Mouse (Mus musculus) gastrocnemius, postnatal 10 days (tissue): ENCODE data around the gene Nxt1. TPM values are rescaled to one million over a fixed set of nuclear protein-coding genes. Genes with fewer than 3 reads are reported as not detected.

Experiments used
- DNase-seq: peaks from one replicate; pipeline ENCODE4 v3.0.0; 2021; ENCODE audit warnings: mixed read lengths
- total RNA-seq, 2 experiments: library from RNA; stranded (reverse); gene quantifications; 2 replicates each; pipeline ENCODE4 v1.2.3; 2021

The Nxt1 gene
- total RNA-seq, 2 experiments from 2014 or later, result 7.3 to 11.6 TPM

- no peak for DNase-seq
These were observed 17.2 kb downstream of the Nxt1 start for GRCm38 (mm10) chr2:148689444-148690140.

GRCm38 (mm10) chr2:148690291-148690690 lies 17.9 kb downstream of the Nxt1 start:
- no peak for DNase-seq

- DNase-seq, result no peak
These were observed 18.4 kb downstream of the Nxt1 start for GRCm38 (mm10) chr2:148690781-148691180.

GRCm38 (mm10) chr2:148698571-148698970 lies 26.2 kb downstream of the Nxt1 start:
- no peak for DNase-seq

DNA sequence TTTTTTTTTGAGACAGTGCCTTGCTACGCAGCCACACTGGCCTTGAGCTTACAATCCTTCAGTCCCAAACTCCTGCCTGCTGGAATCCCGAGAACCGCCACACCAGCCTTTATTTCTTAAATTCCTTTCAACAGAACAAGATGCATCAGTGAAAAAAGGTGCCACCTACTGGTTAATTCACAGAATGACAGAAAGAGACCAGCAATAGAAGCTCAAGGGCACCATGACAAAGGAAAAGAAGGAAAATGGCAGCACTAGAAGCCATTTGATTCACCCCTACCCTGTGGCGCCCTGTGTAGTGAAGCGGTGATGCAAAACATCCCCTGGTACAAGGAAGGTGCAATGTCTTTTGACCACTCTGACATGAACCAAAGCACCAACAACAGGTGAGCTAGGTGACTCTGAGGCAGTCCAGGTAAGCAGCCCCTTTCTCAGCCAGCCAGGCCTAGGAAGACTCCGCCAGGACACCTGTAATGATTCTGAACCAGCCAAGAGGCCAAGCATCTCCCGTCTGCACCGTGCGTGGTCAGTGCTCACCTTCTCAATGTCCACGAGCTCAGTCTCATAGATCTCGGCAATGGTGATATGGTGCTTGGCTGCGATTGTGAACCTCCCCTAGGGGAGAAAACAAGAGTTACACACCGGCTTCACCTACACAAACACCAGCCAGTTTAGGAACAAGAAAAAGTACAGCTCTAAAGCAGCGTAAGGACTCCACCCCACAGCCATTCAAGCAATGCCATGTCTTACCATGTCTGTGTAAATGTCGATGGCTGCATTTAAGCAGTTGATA lies 34.2 kb downstream of the Nxt1 start:
- no peak for DNase-seq

DNA sequence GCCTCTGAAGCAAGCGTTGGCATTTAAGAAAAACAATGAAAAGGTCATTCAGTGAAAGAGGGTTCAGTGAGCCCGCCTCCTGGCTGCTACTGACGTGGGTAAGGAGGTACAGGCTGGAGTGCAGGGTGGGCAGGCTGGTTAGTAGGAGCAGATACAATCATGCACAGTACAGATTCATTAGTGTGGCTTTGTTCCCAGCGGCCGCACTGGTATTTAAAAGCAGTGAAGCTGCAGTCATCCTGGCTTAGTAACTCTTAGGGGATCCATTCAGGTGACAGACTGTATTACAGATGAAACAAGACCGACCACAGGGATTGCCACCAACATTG lies 34.8 kb downstream of the Nxt1 start:
- DNase-seq, result no peak

DNA sequence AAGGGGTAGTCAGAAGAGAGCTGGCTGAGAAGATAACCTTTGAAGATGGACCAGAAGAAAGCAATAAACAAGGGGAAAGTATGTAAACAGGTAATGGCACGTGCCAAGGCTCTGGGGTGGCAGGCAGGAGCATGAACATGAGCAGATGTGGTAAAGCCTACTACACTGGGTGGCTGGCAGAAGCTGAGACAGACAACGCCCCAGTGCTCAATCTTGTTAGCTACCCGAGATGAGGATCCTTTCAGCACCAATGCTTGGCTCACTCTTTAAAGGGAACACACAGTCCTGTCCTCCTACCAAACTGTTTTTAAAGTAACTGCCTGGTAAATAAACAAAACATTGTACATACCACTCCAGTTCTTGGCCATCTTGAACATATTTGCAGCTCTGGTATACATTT lies 39.9 kb downstream of the Nxt1 start:
- DNase-seq, result no peak

- no peak for DNase-seq
These were observed 44.7 kb downstream of the Nxt1 start for GRCm38 (mm10) chr2:148717072-148717471.

GRCm38 (mm10) chr2:148719271-148719995 lies 47.0 kb downstream of the Nxt1 start:
- DNase-seq, result no peak

Other genes with a start within 250 kb of the Nxt1 start
- gene Cd93, start 229.0 kb upstream of the Nxt1 start, total RNA-seq, result 10 to 100 TPM; 74.8 to 93.5 TPM
- gene Gzf1, start 8.4 kb downstream of the Nxt1 start, total RNA-seq, result 10 to 100 TPM; 13.0 to 13.6 TPM
- 1 to 10 TPM; 4.0 to 7.8 TPM for gene Napb, start 59.9 kb downstream of the Nxt1 start, total RNA-seq
- not detected for gene Cstl1, start 77.8 kb downstream of the Nxt1 start, total RNA-seq
- gene Cst11, start 98.9 kb downstream of the Nxt1 start, total RNA-seq, result not detected
- not detected for gene 8030411F24Rik, start 109.4 kb downstream of the Nxt1 start, total RNA-seq
- not detected for gene Cst12, start 116.8 kb downstream of the Nxt1 start, total RNA-seq
- gene Cst8, start 126.2 kb downstream of the Nxt1 start, total RNA-seq, result not detected
- gene Cst13, start 147.5 kb downstream of the Nxt1 start, total RNA-seq, result not detected
- gene Cst9, start 162.5 kb downstream of the Nxt1 start, total RNA-seq, result not detected
- gene 9230104L09Rik, start 192.4 kb downstream of the Nxt1 start, total RNA-seq, result 1 to 10 TPM; 1.5 to 1.6 TPM
- 100 to 1,000 TPM; 442 to 445 TPM for gene Cst3, start 203.1 kb downstream of the Nxt1 start, total RNA-seq